Mouse (Mus musculus): ENCODE data around the gene Ccdc155.

The Ccdc155 gene

DNA sequence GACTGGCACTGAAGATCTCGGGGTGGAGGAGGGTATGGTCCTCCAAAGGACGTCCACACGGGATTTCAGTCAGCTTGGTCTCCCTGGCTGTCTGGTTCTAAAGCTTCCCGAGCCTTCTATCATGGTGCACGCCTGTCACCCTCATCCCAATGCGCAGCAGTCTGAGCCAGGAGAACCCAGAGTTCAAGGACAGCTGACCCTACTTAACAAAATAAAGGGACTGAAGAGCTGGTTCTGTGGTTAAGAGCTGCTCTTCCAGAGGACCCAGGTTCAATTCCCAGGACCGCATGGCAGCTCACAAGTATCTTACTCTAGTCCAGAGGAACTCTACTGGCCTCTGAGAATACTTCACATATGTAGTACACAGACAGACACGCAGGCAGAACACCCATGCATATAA is 24.4 kb upstream of the Ccdc155 start:
- in situ Hi-C loops (cut with MboI; ENCODE audit: unreplicated experiment in 2 of 2): no loop called here

- in situ Hi-C loops (cut with MboI; ENCODE audit: unreplicated experiment in 2 of 2): no loop called here
Measured at GRCm38 (mm10) chr7:45228548-45228947, 23.9 kb upstream of the Ccdc155 start.

DNA sequence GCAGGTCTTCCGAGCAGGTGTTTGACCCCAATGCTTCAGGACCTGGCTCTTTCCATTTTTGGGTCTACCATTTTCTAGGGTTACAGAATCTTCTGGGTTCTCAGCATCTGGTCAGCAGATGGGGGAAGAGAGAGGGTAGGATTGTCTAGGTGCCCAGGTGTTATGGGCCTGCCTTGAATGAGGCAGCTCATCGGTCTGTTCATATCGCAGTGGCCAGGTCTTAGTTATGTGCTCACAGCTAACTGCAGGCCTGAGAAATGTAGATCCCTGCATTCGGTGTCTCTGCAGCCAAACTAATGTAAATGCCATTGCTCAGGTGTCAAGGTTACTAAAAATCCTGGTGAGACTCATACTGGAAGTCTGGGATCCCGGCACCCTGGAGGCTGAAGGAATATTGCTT is 21.7 kb upstream of the Ccdc155 start:
- in situ Hi-C loops (cut with MboI; ENCODE audit: unreplicated experiment in 2 of 2): no loop called here

DNA sequence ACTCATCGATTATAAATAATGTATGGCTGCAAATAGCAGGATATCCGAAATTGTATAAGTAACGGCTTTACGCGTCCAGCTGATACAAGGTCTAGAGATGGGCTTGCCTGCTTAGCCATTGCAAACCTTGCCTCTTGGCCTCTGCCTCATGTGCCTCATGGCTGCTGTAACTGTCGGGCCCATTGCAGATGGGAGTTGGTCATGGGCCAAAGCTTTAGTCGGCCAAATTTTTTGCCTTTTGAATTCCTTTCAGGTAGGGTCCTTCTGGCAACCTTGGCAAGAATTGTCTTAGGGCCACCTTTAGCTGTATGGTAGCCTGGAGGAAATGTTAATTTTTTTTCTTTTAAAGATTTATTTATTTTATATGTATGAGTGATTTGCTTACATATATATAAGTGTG is 20.1 kb upstream of the Ccdc155 start:
- in situ Hi-C loops (cut with MboI; ENCODE audit: unreplicated experiment in 2 of 2): no loop called here

DNA sequence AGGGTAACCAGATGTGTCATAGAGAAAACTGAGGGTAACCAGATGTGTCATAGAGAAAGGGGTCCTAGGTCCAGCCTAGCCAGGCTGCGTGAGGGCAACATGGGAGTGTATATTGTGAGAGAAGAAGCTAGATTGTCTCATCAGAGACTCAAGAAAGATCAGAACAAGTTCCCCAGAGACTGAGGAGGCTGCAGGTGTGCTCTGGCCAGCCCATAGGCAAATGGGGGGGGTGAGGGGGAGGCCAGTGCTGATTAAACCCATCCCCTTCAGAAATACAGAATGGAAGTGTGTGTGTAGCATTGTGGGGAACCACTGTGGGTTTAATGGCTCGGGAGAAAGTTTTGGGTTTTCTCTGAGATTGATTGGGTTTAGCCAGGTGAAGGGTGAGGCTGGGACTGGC is 17.0 kb upstream of the Ccdc155 start:
- in situ Hi-C loops (cut with MboI; ENCODE audit: unreplicated experiment in 2 of 2): no loop called here

DNA sequence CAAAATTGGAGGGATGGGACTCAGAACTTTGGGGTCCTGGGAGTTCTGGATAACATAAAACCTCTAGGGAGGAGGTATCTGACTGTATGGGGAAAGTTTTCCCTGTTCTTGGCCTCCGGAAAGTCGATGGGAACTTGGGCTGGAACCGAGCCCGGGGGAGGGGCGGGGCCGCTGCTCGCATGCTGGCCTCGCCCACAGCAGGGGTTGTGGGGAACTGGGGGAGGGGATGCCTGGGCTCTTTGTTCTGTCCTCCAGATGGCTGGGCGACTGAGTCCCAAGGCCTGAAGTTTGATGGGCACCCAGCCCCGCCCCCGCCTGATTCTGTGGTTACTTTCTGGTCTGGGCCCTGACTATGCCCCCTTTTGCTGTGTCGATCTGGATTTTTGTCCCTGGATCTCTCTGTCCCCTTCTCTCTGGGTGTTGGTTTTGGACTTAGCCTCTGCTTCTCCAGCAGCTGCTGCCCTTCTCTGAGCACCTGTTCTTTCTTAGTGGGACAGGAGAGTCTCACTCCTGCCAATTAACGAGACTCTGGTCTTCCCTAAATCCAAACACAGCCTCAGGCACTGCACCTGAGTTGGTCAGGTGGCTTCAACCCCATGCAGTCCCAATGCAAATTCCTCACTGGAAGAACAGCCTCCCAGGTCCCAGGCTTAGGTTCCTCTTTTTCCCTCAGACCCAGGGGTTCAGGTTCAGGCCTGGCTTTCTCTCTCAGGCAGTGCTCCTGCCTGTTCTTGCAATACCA is 11.9 kb upstream of the Ccdc155 start:
- in situ Hi-C loops (cut with MboI; ENCODE audit: unreplicated experiment in 2 of 2): no loop called here

GRCm38 (mm10) chr7:45215673-45216441 is 11.2 kb upstream of the Ccdc155 start, which contains the start of gene Tead2:
Tead2 (plus strand) TSS chr7:45215753.
- in situ Hi-C loops (cut with MboI; ENCODE audit: unreplicated experiment in 2 of 2): no loop called here

DNA sequence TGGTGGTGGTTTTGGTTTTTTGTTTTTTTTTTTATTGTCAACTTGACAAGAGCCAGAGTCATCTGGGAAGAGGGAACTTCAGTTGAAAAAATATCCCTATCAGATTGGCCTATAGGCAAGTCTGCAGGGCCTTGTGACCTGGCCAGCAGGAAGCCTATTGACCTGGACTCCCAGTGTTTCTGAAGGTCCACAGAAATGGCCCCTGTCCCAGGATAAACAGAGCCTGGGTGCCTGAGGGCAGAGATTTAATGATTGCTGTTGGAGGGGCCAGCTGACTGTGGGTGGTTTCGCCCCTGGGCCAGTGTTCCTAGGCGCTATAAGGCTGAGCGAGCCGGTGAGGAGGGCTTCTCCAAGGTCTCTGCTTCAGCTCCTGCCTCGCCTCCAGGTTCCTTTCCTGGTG is 9.0 kb upstream of the Ccdc155 start:
- in situ Hi-C loops (cut with MboI; ENCODE audit: unreplicated experiment in 2 of 2): no loop called here

DNA sequence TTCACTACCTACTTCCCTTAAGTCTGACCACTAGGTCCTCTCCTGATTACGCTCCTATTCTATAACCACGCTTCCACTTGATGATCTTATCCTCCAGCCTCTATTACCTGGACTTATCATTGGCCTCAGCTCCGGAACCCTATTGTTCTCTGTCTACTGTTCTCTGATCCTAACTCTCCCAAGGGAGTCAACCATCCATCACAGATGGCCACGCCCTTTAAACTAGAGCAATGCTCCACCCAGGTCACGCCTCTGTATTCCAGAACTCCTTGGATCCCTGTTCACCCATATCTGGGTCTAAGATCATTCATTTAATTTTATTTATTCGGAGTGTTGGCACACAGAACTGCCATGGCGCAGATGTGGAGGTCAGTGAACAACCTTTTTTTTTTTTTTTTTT is 7.7 kb upstream of the Ccdc155 start:
- in situ Hi-C loops (cut with MboI; ENCODE audit: unreplicated experiment in 2 of 2): no loop called here

DNA sequence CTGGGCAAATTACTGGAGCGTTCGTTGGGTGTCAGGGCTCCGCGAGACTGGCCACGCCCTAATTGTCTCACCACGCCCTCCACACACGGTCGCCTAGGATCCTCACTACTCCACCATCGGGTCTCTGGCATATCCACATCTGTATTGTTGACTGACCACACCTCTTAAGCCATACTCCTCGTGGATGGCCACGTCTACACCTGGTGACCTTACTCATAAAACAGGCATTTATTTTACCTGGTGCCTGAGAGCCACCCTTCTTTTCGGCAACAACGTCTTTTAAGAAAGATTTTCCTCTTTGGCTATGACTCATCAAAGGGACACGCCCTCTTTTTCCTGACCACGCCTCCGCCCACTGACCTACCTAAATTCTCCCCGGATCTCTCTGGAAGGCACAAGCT is 7.2 kb upstream of the Ccdc155 start, which contains the start of gene Dkkl1:
TSS of gene Dkkl1 (minus strand) at position 297 of the 401 bp plus-strand sequence.
- in situ Hi-C loops (cut with MboI; ENCODE audit: unreplicated experiment in 2 of 2): no loop called here

DNA sequence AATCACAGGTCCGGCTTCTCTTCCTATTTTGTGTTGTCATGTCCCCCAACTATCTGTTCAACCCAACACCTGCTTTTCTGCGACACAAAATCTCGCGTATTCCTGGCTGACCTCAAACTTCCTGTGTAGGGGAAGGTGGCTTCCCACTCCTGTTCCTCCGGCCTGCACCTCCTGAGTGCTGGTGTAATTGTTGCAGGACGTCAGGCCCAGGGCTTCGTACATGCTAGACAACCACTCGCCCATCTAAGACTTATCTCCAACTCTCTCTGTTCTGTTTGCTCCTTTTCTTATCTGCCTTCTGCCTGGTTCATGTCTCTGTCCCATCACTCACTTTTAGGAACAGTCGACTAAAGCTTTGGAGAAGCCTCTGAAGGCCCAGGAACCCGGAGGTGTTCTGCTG is 6.4 kb upstream of the Ccdc155 start:
- in situ Hi-C loops (cut with MboI; ENCODE audit: unreplicated experiment in 2 of 2): no loop called here

GRCm38 (mm10) chr7:45208260-45208659 is 3.6 kb upstream of the Ccdc155 start:
- in situ Hi-C loops (cut with MboI; ENCODE audit: unreplicated experiment in 2 of 2): loop anchor here in 1 of 2 experiments (5.0 kb wide), 1 partner anchor 94 kb away; no protein-coding TSS in a partner anchor

DNA sequence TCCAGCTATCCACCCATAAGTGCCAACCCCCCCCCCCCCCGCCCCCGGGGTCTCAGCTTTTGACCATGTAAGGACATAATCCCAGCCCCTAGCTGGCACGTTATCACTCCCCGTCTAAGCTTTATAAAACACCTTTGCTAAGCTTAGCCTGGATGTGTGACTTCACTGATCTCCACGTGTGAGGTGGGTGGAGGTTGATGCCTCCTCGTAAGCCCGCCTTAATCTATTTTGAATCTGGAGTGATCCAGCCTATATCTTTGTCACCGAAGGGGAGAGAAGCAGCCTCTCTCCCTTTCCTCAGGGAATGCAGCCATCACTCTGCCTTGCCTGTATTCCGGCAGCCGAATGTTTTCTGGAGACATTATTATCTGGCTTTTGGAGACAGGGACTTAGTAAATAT is 2.0 kb downstream of the Ccdc155 start:
- in situ Hi-C loops (cut with MboI; ENCODE audit: unreplicated experiment in 2 of 2): loop anchor here (5.0 kb wide), 3 partner anchors 35 to 120 kb away; partner anchors contain the start of gene Cd37 (in 1 of the 2)

- in situ Hi-C loops (cut with MboI; ENCODE audit: unreplicated experiment in 2 of 2): loop anchor here in 1 of 2 experiments (5.0 kb wide), 1 partner anchor 42 kb away; no protein-coding TSS in a partner anchor
Measured at GRCm38 (mm10) chr7:45198961-45199360, 5.7 kb downstream of the Ccdc155 start.

DNA sequence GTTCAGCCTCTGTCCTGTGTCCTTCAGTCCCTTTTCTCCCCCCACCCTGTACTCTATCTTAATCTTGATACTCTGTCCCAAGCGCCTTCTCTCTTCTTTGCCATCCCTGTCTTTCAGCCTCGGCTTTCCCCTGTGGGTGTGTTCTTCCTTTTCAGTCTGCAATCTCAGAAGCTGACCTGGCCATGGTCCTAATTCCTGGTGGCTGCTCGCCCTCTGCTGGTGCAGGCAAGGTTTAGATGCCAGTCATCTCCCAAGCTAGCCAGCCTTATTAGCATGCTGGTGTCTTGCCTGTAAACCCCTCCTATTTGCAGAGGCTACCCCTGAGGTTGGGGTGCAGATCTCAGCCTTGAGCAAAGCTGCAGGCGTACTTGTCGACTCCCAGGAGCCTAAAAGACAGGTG is 6.3 kb downstream of the Ccdc155 start:
- in situ Hi-C loops (cut with MboI; ENCODE audit: unreplicated experiment in 2 of 2): loop anchor here in 1 of 2 experiments (5.0 kb wide), 1 partner anchor 41 kb away; no protein-coding TSS in a partner anchor

GRCm38 (mm10) chr7:45196994-45197393 is 7.7 kb downstream of the Ccdc155 start:
- in situ Hi-C loops (cut with MboI; ENCODE audit: unreplicated experiment in 2 of 2): loop anchor here in 1 of 2 experiments (5.0 kb wide), 1 partner anchor 40 kb away; no protein-coding TSS in a partner anchor

GRCm38 (mm10) chr7:45196176-45196535 is 8.5 kb downstream of the Ccdc155 start:
- in situ Hi-C loops (cut with MboI; ENCODE audit: unreplicated experiment in 2 of 2): loop anchor here in 1 of 2 experiments (5.0 kb wide), 1 partner anchor 39 kb away; no protein-coding TSS in a partner anchor

DNA sequence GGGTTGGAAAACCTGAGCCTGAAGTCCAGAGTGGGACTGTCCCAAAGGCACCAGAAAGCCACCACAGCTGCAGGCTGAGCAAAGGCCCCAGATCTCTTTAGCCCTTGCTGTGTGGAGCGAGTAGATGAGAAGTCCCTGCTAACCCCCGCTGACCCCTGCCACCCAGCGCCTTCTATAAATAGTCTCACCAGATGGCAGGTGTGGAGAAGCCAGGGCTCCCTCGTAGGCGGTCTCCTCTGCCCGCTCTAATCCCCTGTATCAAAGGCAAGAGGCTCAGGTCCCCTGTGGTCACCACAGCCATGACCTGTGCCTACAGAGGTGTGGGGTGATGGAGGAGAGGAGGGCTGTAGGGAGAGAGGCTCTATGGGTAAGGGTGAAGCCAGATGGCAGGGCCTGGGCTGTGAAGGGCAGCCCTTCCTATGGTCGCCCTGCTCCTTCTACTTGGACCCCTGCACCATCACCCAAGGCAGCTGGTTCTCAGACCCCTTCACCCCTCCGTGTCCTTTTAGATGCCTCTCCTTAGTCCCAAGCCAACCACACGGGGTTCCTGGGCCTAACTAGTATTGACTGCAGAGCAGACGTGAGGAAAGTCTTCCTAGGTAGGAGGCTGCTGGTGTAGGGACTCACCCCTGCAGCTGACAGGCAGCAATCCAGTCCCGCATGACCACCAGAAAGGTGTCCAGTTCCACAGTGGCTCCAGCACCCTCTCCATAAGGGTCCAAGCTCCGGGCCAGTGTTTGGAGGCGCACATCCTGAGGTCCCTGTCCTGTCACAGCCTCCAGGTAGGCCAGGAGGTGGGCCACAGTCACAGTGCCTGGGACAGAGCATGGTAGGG is 9.1 kb downstream of the Ccdc155 start:
- in situ Hi-C loops (cut with MboI; ENCODE audit: unreplicated experiment in 2 of 2): loop anchor here in 1 of 2 experiments (5.0 kb wide), 1 partner anchor 38 kb away; no protein-coding TSS in a partner anchor

GRCm38 (mm10) chr7:45193871-45194785 is 10.6 kb downstream of the Ccdc155 start:
- in situ Hi-C loops (cut with MboI; ENCODE audit: unreplicated experiment in 2 of 2): no loop called here
